Mouse (Mus musculus): ENCODE results near the gene Slu7. TPM values are rescaled to one million over a fixed set of nuclear protein-coding genes. Genes with fewer than 3 reads are reported as not detected.
A peak's percentile ranks its signal among the peaks of the same experiment; 100 is the strongest.

The Slu7 gene
- polyA plus RNA-seq, 1 experiment from 2014 or later = 51.8 TPM

GRCm38 (mm10) chr11:43474225-43474774 lies 40.8 kb downstream of the Slu7 start, which contains the start of gene C1qtnf2:
Gene C1qtnf2, plus strand, starts transcription at chr11:43474276.
- WGBS = 4% methylated on average over 24 of the region's 24 CpGs
- Histone ChIP-seq H3K36me3 (no peaks in the 10 kb centered on the region), H3K9ac (no peak within 1 kb of the TSS), H3K4me1 (peaks cover 3% of the 10 kb centered on the region; the same call in 1 of the 2 replicates), H3K4me3 (replicated peaks) (peak within 1 kb of the TSS; percentile 40), H3K9me3 (no peaks in the 10 kb centered on the region), H3K27me3 (replicated peaks) (no peaks in the 10 kb centered on the region), H3K4me2 (peak within 1 kb of the TSS; percentile 81), H3K27ac (no peak within 1 kb of the TSS)
- ATAC-seq (ENCODE audit: insufficient read depth, low FRiP score, low read depth) = peak; percentile 77

GRCm38 (mm10) chr11:43479376-43479775 lies 45.8 kb downstream of the Slu7 start:
- 84% methylated on average over 3 of the region's 3 CpGs for WGBS
- H3K9ac ChIP-seq = no peak overlapping the region
- no peak overlapping the region for H3K4me3 ChIP-seq (replicated peaks)
- H3K27me3 ChIP-seq (replicated peaks) = no peaks in the 10 kb centered on the region
- no peaks in the 10 kb centered on the region for H3K9me3 ChIP-seq
- peaks cover 19% of the 10 kb centered on the region for H3K4me1 ChIP-seq
- no peaks in the 10 kb centered on the region for H3K36me3 ChIP-seq
- H3K27ac ChIP-seq = no peak overlapping the region
- H3K4me2 ChIP-seq = no peak overlapping the region
- ATAC-seq (ENCODE audit: insufficient read depth, low FRiP score, low read depth) = no peak

- WGBS = 37% methylated on average over 5 of the region's 5 CpGs
- Histone ChIP-seq H3K4me2 (no peak overlapping the region), H3K36me3 (no peaks in the 10 kb centered on the region), H3K9ac (no peak overlapping the region), H3K27me3 (replicated peaks) (no peaks in the 10 kb centered on the region), H3K4me3 (replicated peaks) (no peak overlapping the region), H3K4me1 (peaks cover 22% of the 10 kb centered on the region), H3K9me3 (no peaks in the 10 kb centered on the region), H3K27ac (no peak overlapping the region)
- no peak for ATAC-seq (ENCODE audit: insufficient read depth, low FRiP score, low read depth)
Observed at GRCm38 (mm10) chr11:43480561-43480960, 47.0 kb downstream of the Slu7 start.

- H3K36me3 ChIP-seq = no peaks in the 10 kb centered on the region
- 0 out of 2 replicates have a peak, but pooled peaks have one; percentile 2 for ATAC-seq (ENCODE audit: insufficient read depth, low FRiP score, low read depth)
- 45% methylated on average over 3 of the region's 3 CpGs for WGBS
- H3K27me3 ChIP-seq (replicated peaks) = no peaks in the 10 kb centered on the region
- no peak overlapping the region for H3K4me3 ChIP-seq (replicated peaks)
- H3K4me2 ChIP-seq = no peak overlapping the region
- H3K4me1 ChIP-seq = peaks cover 22% of the 10 kb centered on the region
- H3K27ac ChIP-seq = peak overlapping the region; percentile 11; the same call in 1 of the 2 replicates
- no peak overlapping the region for H3K9ac ChIP-seq
- H3K9me3 ChIP-seq = no peaks in the 10 kb centered on the region
Observed at GRCm38 (mm10) chr11:43481672-43482522, 48.4 kb downstream of the Slu7 start.

GRCm38 (mm10) chr11:43483122-43483792 lies 49.7 kb downstream of the Slu7 start:
- 31% methylated on average over 6 of the region's 6 CpGs for WGBS
- peaks cover 22% of the 10 kb centered on the region for H3K4me1 ChIP-seq

GRCm38 (mm10) chr11:43484057-43484456 lies 50.5 kb downstream of the Slu7 start:
- WGBS = 52% methylated on average over 4 of the region's 4 CpGs

More at GRCm38 (mm10) chr11:43483122-43483792, 49.7 kb downstream of the Slu7 start:
- Histone ChIP-seq H3K9ac (no peak overlapping the region), H3K27ac (peak overlapping the region; percentile 69), H3K4me3 (replicated peaks) (no peak overlapping the region), H3K4me2 (no peak overlapping the region), H3K27me3 (replicated peaks) (no peaks in the 10 kb centered on the region), H3K36me3 (no peaks in the 10 kb centered on the region), H3K9me3 (no peaks in the 10 kb centered on the region)
- peak; percentile 67; the same call in 1 of the 2 replicates for ATAC-seq (ENCODE audit: insufficient read depth, low FRiP score, low read depth)

GRCm38 (mm10) chr11:43484652-43485051 lies 51.1 kb downstream of the Slu7 start:
- H3K4me3 ChIP-seq (replicated peaks) = no peak overlapping the region
- H3K4me1 ChIP-seq = peaks cover 22% of the 10 kb centered on the region
- H3K36me3 ChIP-seq = no peaks in the 10 kb centered on the region
- no peak overlapping the region for H3K4me2 ChIP-seq
- no peak overlapping the region for H3K9ac ChIP-seq
- no peaks in the 10 kb centered on the region for H3K9me3 ChIP-seq
- no peak for ATAC-seq (ENCODE audit: insufficient read depth, low FRiP score, low read depth)
- H3K27ac ChIP-seq = no peak overlapping the region
- no peaks in the 10 kb centered on the region for H3K27me3 ChIP-seq (replicated peaks)
- 50% methylated on average over 11 of the region's 11 CpGs for WGBS

More at GRCm38 (mm10) chr11:43484057-43484456, 50.5 kb downstream of the Slu7 start:
- Histone ChIP-seq H3K4me1 (peaks cover 22% of the 10 kb centered on the region), H3K27me3 (replicated peaks) (no peaks in the 10 kb centered on the region), H3K9ac (no peak overlapping the region), H3K36me3 (no peaks in the 10 kb centered on the region), H3K9me3 (no peaks in the 10 kb centered on the region), H3K27ac (peak overlapping the region; percentile 69; the same call in 1 of the 2 replicates), H3K4me3 (replicated peaks) (no peak overlapping the region), H3K4me2 (no peak overlapping the region)
- ATAC-seq (ENCODE audit: insufficient read depth, low FRiP score, low read depth) = no peak

- whole genome bisulfite sequencing = 85% methylated on average over 9 of the region's 9 CpGs
- H3K4me3 ChIP-seq (replicated peaks) = no peak overlapping the region
Observed at GRCm38 (mm10) chr11:43485855-43486254, 52.3 kb downstream of the Slu7 start.

GRCm38 (mm10) chr11:43492663-43493062 lies 59.1 kb downstream of the Slu7 start:
- no peaks in the 10 kb centered on the region for H3K4me1 ChIP-seq

More at GRCm38 (mm10) chr11:43485855-43486254, 52.3 kb downstream of the Slu7 start:
- ATAC-seq (ENCODE audit: insufficient read depth, low FRiP score, low read depth) = no peak
- Histone ChIP-seq H3K4me2 (no peak overlapping the region), H3K36me3 (no peaks in the 10 kb centered on the region), H3K27ac (no peak overlapping the region), H3K9me3 (no peaks in the 10 kb centered on the region), H3K27me3 (replicated peaks) (no peaks in the 10 kb centered on the region), H3K9ac (no peak overlapping the region), H3K4me1 (peaks cover 22% of the 10 kb centered on the region)

GRCm38 (mm10) chr11:43493815-43494409 lies 60.4 kb downstream of the Slu7 start:
- 19% methylated on average over 6 of the region's 6 CpGs for WGBS
- no peak overlapping the region for H3K27ac ChIP-seq

More at GRCm38 (mm10) chr11:43492663-43493062, 59.1 kb downstream of the Slu7 start:
- no peak overlapping the region for H3K4me2 ChIP-seq
- H3K9me3 ChIP-seq = no peaks in the 10 kb centered on the region
- no peak for ATAC-seq (ENCODE audit: insufficient read depth, low FRiP score, low read depth)
- 29% methylated on average over 7 of the region's 7 CpGs for WGBS
- H3K4me3 ChIP-seq (replicated peaks) = no peak overlapping the region
- no peak overlapping the region for H3K9ac ChIP-seq
- H3K27ac ChIP-seq = no peak overlapping the region
- H3K27me3 ChIP-seq (replicated peaks) = no peaks in the 10 kb centered on the region
- no peaks in the 10 kb centered on the region for H3K36me3 ChIP-seq

GRCm38 (mm10) chr11:43495037-43495436 lies 61.5 kb downstream of the Slu7 start:
- Histone ChIP-seq H3K27ac (no peak overlapping the region), H3K4me1 (no peaks in the 10 kb centered on the region), H3K4me3 (replicated peaks) (no peak overlapping the region), H3K4me2 (no peak overlapping the region), H3K27me3 (replicated peaks) (no peaks in the 10 kb centered on the region), H3K9ac (no peak overlapping the region), H3K36me3 (no peaks in the 10 kb centered on the region), H3K9me3 (no peaks in the 10 kb centered on the region)
- ATAC-seq (ENCODE audit: insufficient read depth, low FRiP score, low read depth) = 0 out of 2 replicates have a peak, but pooled peaks have one; percentile 21
- whole genome bisulfite sequencing = 51% methylated on average over 8 of the region's 8 CpGs

More at GRCm38 (mm10) chr11:43493815-43494409, 60.4 kb downstream of the Slu7 start:
- no peak overlapping the region for H3K4me3 ChIP-seq (replicated peaks)
- no peak overlapping the region for H3K4me2 ChIP-seq
- H3K9ac ChIP-seq = no peak overlapping the region
- no peak for ATAC-seq (ENCODE audit: insufficient read depth, low FRiP score, low read depth)
- H3K9me3 ChIP-seq = no peaks in the 10 kb centered on the region
- no peaks in the 10 kb centered on the region for H3K4me1 ChIP-seq
- no peaks in the 10 kb centered on the region for H3K36me3 ChIP-seq
- no peaks in the 10 kb centered on the region for H3K27me3 ChIP-seq (replicated peaks)
